Mouse (Mus musculus) heart, adult 2 months (tissue): Measurements from ENCODE around the gene Rab8b.

Experiments
- CTCF ChIP-seq: fragments of 200-600 bp; IDR thresholded peaks from 2 replicates; pipeline ENCODE4 v1.8.1; 2022; ENCODE audit warnings: antibody characterized with exemption, mild to moderate bottlenecking, moderate library complexity
- EP300 ChIP-seq: fragments of 200-500 bp; IDR thresholded peaks from 2 replicates; pipeline ENCODE4 v1.6.1; 2011; ENCODE audit warnings: low read depth, low read length, control low read depth; ENCODE audit not compliant: insufficient read depth
- POLR2A ChIP-seq: fragments of 200-500 bp; IDR thresholded peaks from 2 replicates; pipeline ENCODE4 v1.6.1; 2011; ENCODE audit warnings: mild to moderate bottlenecking, low read depth, low read length, control low read depth; ENCODE audit not compliant: insufficient read depth

- TF ChIP-seq POLR2A (no peak), CTCF (no peak), EP300 (no peak)
These were observed 38.7 kb downstream of the Rab8b start for GRCm38 (mm10) chr9:66880752-66881151.
